Mouse (Mus musculus): ENCODE measurements around the gene Hrk. TPM values are rescaled to one million over a fixed set of nuclear protein-coding genes. Genes with fewer than 3 reads are reported as not detected.

The Hrk gene
- polyA plus RNA-seq, 1 experiment from 2014 or later, result not detected

- ATAC-seq (no peak), DNase-seq (no peak)
- Histone ChIP-seq H3K4me2 (ENCODE audit: low read depth, low read length) (no peak overlapping the region), H3K9ac (replicated peaks) (no peak overlapping the region), H3K4me1 (ENCODE audit: insufficient read depth) (no peaks in the 10 kb centered on the region), H3K9me3 (ENCODE audit: low read length) (no peaks in the 10 kb centered on the region), H3K36me3 (replicated peaks; ENCODE audit: insufficient read depth, low read length) (no peaks in the 10 kb centered on the region), H3K27me3 (ENCODE audit: insufficient read depth, low read length) (0 out of 2 replicates have a peak, but pooled peaks cover 4% of the 10 kb centered on the region), H3K27ac (ENCODE audit: low read depth) (no peak overlapping the region), H3K4me3 (ENCODE audit: low read depth, low read length) (no peak overlapping the region)
- no peak for TF ChIP-seq EP300 (IDR thresholded peaks at IDR 0.05; ENCODE audit: low read depth)
- no peak for TF ChIP-seq CTCF (IDR thresholded peaks at IDR 0.05; ENCODE audit: low read depth)
- WGBS (ENCODE audit: insufficient replicate concordance), result 39% methylated on average over 18 of the region's 18 CpGs
These were observed 27.8 kb downstream of the Hrk start for GRCm38 (mm10) chr5:118192221-118192620.

GRCm38 (mm10) chr5:118197421-118197820 lies 33.0 kb downstream of the Hrk start:
- TF ChIP-seq CTCF (IDR thresholded peaks at IDR 0.05; ENCODE audit: low read depth) (no peak), EP300 (IDR thresholded peaks at IDR 0.05; ENCODE audit: low read depth) (no peak)
- 66% methylated on average over 13 of the region's 13 CpGs for WGBS (ENCODE audit: insufficient replicate concordance)

DNA sequence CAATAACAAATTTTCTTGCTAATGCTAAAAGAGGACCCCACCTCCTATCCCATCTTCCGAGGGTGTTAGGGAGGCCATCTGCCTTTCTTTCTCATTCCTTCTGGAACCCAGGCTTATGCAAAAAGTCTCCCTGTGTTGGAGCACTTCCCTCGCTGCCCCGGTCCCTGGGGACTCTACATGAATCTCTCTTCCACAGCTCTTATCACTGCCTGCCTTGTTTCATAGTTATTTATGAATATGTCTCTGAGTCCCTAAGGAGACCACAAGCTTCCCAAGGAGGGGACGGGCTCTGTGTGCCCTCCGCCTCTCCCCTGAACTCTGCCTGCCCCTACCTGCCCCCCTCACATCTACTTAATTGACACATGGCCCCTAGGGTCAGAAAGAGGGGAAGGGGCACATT lies 35.2 kb downstream of the Hrk start:
- Histone ChIP-seq H3K9me3 (ENCODE audit: low read length) (no peaks in the 10 kb centered on the region), H3K4me2 (ENCODE audit: low read depth, low read length) (no peak overlapping the region), H3K36me3 (replicated peaks; ENCODE audit: insufficient read depth, low read length) (no peaks in the 10 kb centered on the region), H3K27me3 (ENCODE audit: insufficient read depth, low read length) (no peaks in the 10 kb centered on the region), H3K4me3 (ENCODE audit: low read depth, low read length) (no peak overlapping the region), H3K27ac (ENCODE audit: low read depth) (no peak overlapping the region), H3K4me1 (ENCODE audit: insufficient read depth) (no peaks in the 10 kb centered on the region), H3K9ac (replicated peaks) (no peak overlapping the region)
- TF ChIP-seq EP300 (IDR thresholded peaks at IDR 0.05; ENCODE audit: low read depth), result no peak
- no peak for TF ChIP-seq CTCF (IDR thresholded peaks at IDR 0.05; ENCODE audit: low read depth)
- WGBS (ENCODE audit: insufficient replicate concordance), result 65% methylated on average over 5 of the region's 5 CpGs
- ATAC-seq (no peak), DNase-seq (no peak)

More at GRCm38 (mm10) chr5:118197421-118197820, 33.0 kb downstream of the Hrk start:
- Histone ChIP-seq H3K4me1 (ENCODE audit: insufficient read depth) (no peaks in the 10 kb centered on the region), H3K27me3 (ENCODE audit: insufficient read depth, low read length) (no peaks in the 10 kb centered on the region), H3K27ac (ENCODE audit: low read depth) (no peak overlapping the region), H3K9me3 (ENCODE audit: low read length) (no peaks in the 10 kb centered on the region), H3K4me2 (ENCODE audit: low read depth, low read length) (no peak overlapping the region), H3K4me3 (ENCODE audit: low read depth, low read length) (no peak overlapping the region), H3K9ac (replicated peaks) (no peak overlapping the region), H3K36me3 (replicated peaks; ENCODE audit: insufficient read depth, low read length) (no peaks in the 10 kb centered on the region)
- ATAC-seq (no peak), DNase-seq (no peak)

DNA sequence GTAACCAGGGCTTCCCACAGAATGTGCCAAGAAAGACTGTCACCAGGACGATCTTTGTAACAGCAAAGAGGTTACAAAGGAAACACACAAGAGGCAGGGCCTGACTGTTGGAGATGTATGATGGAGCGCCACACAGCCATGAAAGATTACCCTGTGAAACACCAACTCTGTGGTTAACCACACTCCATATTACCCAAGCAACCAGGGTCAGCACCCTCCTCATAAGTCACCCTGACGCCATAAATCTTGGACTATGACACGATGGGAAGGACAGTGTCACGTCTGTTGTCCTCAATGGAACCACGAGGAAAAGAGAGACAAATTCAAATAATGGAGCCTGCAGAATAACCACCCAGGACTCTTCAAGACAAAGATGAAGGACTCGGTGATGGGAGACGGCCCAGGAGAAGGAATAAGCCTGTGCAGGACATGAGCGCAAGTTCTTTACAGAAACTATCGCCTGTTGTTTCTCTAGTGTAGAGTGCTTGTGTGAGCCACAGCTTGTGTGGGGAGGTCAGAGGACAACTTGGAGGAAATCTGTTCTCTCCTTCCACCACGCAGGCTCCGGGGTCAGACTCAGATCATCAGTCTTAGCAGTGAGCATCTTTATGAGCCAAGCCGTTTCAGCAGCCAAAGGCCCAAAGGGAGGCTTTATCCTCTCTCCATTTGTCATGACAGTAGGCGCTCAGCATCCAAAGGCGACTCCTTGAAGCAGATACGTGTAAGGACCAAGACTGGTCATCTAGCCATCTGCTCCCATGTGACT lies 40.4 kb downstream of the Hrk start:
- no peaks in the 10 kb centered on the region for H3K36me3 ChIP-seq (replicated peaks; ENCODE audit: insufficient read depth, low read length)
- no peak overlapping the region for H3K4me2 ChIP-seq (ENCODE audit: low read depth, low read length)
- no peak for DNase-seq
- no peak overlapping the region for H3K4me3 ChIP-seq (ENCODE audit: low read depth, low read length)
- no peaks in the 10 kb centered on the region for H3K4me1 ChIP-seq (ENCODE audit: insufficient read depth)
- TF ChIP-seq EP300 (IDR thresholded peaks at IDR 0.05; ENCODE audit: low read depth), result no peak
- no peak for TF ChIP-seq CTCF (IDR thresholded peaks at IDR 0.05; ENCODE audit: low read depth)
- no peak overlapping the region for H3K27ac ChIP-seq (ENCODE audit: low read depth)
- WGBS (ENCODE audit: insufficient replicate concordance), result 57% methylated on average over 16 of the region's 16 CpGs
- H3K27me3 ChIP-seq (ENCODE audit: insufficient read depth, low read length), result no peaks in the 10 kb centered on the region
- H3K9me3 ChIP-seq (ENCODE audit: low read length), result no peaks in the 10 kb centered on the region
- no peak for ATAC-seq
- no peak overlapping the region for H3K9ac ChIP-seq (replicated peaks)

DNA sequence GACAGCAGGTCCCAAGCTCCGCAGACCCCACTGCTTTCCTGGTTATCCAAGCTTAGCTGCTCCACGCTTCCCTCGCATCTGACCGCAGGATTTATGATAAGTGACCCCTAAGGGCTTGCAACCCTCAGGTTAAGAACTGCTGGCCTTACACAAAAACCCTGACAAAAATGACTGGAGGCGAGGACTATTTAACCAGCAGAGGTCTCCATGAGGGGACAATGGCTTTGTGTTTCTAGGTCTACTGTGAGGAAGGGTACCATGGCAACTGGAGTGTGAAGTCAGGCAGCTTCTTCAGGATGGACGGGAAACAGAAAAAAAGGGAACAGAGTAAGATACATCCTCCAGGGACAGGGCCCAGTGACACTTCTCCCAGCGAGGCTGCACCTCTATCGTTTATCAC lies 41.4 kb downstream of the Hrk start:
- Histone ChIP-seq H3K9ac (replicated peaks) (no peak overlapping the region), H3K4me1 (ENCODE audit: insufficient read depth) (no peaks in the 10 kb centered on the region), H3K4me2 (ENCODE audit: low read depth, low read length) (no peak overlapping the region), H3K27me3 (ENCODE audit: insufficient read depth, low read length) (no peaks in the 10 kb centered on the region), H3K9me3 (ENCODE audit: low read length) (no peaks in the 10 kb centered on the region), H3K4me3 (ENCODE audit: low read depth, low read length) (no peak overlapping the region), H3K27ac (ENCODE audit: low read depth) (no peak overlapping the region), H3K36me3 (replicated peaks; ENCODE audit: insufficient read depth, low read length) (no peaks in the 10 kb centered on the region)
- ATAC-seq (no peak), DNase-seq (no peak)
- no peak for TF ChIP-seq CTCF (IDR thresholded peaks at IDR 0.05; ENCODE audit: low read depth)
- no peak for TF ChIP-seq EP300 (IDR thresholded peaks at IDR 0.05; ENCODE audit: low read depth)
- 77% methylated on average over 8 of the region's 8 CpGs for WGBS (ENCODE audit: insufficient replicate concordance)

- Histone ChIP-seq H3K9me3 (ENCODE audit: low read length) (no peaks in the 10 kb centered on the region), H3K9ac (replicated peaks) (no peak overlapping the region), H3K4me2 (ENCODE audit: low read depth, low read length) (peak overlapping the region; percentile 42; the same call in 1 of the 2 replicates), H3K27ac (ENCODE audit: low read depth) (no peak overlapping the region), H3K4me1 (ENCODE audit: insufficient read depth) (no peaks in the 10 kb centered on the region), H3K27me3 (ENCODE audit: insufficient read depth, low read length) (peaks cover 6% of the 10 kb centered on the region; the same call in 1 of the 2 replicates), H3K36me3 (replicated peaks; ENCODE audit: insufficient read depth, low read length) (no peaks in the 10 kb centered on the region), H3K4me3 (ENCODE audit: low read depth, low read length) (no peak overlapping the region)
- TF ChIP-seq CTCF (IDR thresholded peaks at IDR 0.05; ENCODE audit: low read depth), result no peak
- TF ChIP-seq EP300 (IDR thresholded peaks at IDR 0.05; ENCODE audit: low read depth), result no peak
- no peak for DNase-seq
- ATAC-seq, result no peak
- 43% methylated on average over 5 of the region's 5 CpGs for WGBS (ENCODE audit: insufficient replicate concordance)
These were observed 49.6 kb downstream of the Hrk start for GRCm38 (mm10) chr5:118214012-118214411.
